Mouse (Mus musculus): ENCODE results near the gene Gm38393.
A peak's percentile ranks its signal among the peaks of the same experiment; 100 is the strongest.

The Gm38393 gene

DNA sequence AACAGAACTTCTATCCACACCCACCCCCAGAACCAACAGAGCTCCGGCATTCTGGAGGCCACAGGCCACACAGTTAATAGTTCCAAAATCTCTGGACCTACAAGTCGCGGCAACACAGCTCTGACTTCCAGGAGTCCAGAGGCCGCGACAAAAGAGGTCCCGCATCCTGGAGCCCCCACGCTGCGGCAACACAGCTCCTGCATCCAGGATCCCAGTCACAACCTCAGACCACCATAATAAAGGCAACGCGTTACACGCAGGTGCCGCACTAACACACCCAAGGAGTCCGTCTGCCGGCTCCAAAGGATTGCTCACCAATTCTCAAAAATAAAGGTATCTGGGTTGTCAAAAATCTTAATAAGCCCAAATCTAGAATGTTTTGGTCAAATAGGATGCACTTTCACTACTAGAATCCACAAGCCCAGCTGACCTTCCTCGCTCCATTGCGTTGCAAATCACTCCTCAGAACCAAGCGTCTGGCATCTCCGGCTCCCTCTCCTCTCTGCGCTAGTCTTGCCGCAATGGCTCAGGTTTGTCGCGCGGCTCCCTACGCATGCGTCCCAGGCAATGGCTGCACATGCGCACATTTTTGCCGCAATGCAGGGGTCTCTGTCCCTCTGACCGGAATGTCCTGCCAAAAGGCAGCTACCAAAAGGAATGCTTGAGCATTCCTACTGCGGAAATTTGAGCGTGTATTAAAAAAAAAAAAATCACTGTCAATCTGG, at the start of gene Gm38393, which contains the start of gene Snurf:
Gene Gm38393 (minus strand): TSS at position 459 of the 725 bp plus-strand sequence.
Gene Snurf (minus strand): TSS at position 444 of the 725 bp plus-strand sequence.
- peak; percentile 38 for DNase-seq (ENCODE audit: low read depth)

GRCm38 (mm10) chr7:60047481-60048201, 42.8 kb upstream of the Gm38393 start:
- DNase-seq (ENCODE audit: low read depth) = no peak

DNA sequence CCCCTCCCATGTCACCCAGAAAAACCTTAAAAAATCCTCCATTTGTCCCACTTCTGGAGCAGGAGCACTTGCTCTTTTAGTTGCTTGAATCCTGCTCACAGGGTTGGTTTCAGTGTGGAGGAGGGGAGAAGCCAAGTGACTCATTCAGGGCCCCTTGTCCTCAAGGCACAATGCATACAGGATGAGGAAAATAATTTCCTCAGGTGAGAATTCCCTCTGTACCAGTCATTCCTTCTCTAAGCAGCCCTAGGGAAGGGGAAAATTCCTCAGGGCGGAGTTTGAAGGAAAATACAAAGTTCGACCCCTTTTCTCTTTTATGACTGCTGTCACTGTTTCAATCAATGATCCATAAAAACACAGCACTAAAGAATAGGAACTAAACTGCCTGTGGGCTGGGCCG, 8.3 kb upstream of the Gm38393 start:
- no peak for DNase-seq (ENCODE audit: low read depth)

- DNase-seq (ENCODE audit: low read depth) = peak; percentile 2
Measured at GRCm38 (mm10) chr7:60007727-60008360, 3.0 kb upstream of the Gm38393 start.

GRCm38 (mm10) chr7:60006262-60006661, 1.4 kb upstream of the Gm38393 start:
- DNase-seq (ENCODE audit: low read depth) = no peak

- peak; percentile 3 for DNase-seq (ENCODE audit: low read depth)
Measured at GRCm38 (mm10) chr7:60003921-60004605, 801 bp downstream of the Gm38393 start.

- DNase-seq (ENCODE audit: low read depth) = no peak
Measured at GRCm38 (mm10) chr7:60003006-60003865, 1.6 kb downstream of the Gm38393 start.

GRCm38 (mm10) chr7:59978646-59979045, 26.2 kb downstream of the Gm38393 start:
- DNase-seq (ENCODE audit: low read depth) = no peak

All from NIH3T3 (cell line).